Mouse (Mus musculus): ENCODE measurements around the gene Crebbp. TPM values are rescaled to one million over a fixed set of nuclear protein-coding genes. Genes with fewer than 3 reads are reported as not detected.

Gene Crebbp
- total RNA-seq (2023) = 10 to 100 TPM; 76.9 to 84.0 TPM

GRCm38 (mm10) chr16:4213799-4214551 is at the start of gene Crebbp:
TSS of gene Crebbp (minus strand) at chr16:4213997.

GRCm38 (mm10) chr16:4077384-4078061 is 136.3 kb downstream of the Crebbp start, which contains the start of gene Trap1:
TSS of gene Trap1 (minus strand) at chr16:4077827.

GRCm38 (mm10) chr16:4036807-4037206 is 177.0 kb downstream of the Crebbp start, which contains the start of gene Dnase1:
TSS of gene Dnase1 (plus strand) at chr16:4036942.

Other genes with a start within 250 kb of the Crebbp start
- 1 to 10 TPM in 1 of 2 experiments, under 1 TPM in 1; 0.82 to 1.2 TPM for gene Nlrc3, start 237.4 kb downstream of the Crebbp start, total RNA-seq (2023)
- 10 to 100 TPM; 21.8 to 26.6 TPM for gene Slx4, start 210.2 kb downstream of the Crebbp start, total RNA-seq (2023)
- gene Dnase1, start 177.1 kb downstream of the Crebbp start, total RNA-seq (2023) = 1 to 10 TPM in 1 of 2 experiments, not detected in 1; 1.1 TPM
- 10 to 100 TPM; 25.0 to 26.1 TPM for gene Trap1, start 136.2 kb downstream of the Crebbp start, total RNA-seq (2023)
- gene Adcy9, start 206.5 kb upstream of the Crebbp start, total RNA-seq (2023) = 1 to 10 TPM; 8.6 to 8.9 TPM